Mouse (Mus musculus) intestine, postnatal 0 days (tissue): ENCODE measurements around the gene Mia. TPM values are rescaled to one million over a fixed set of nuclear protein-coding genes. Genes with fewer than 3 reads are reported as not detected.

Source experiments
- ATAC-seq: fragments of 200-750 bp; cut with Nextera tagmentation; 2 replicates; pipeline ENCODE4 v1.8.0; 2017; ENCODE audit warnings: mild to moderate bottlenecking, moderate TSS enrichment, moderate library complexity
- H3K27ac ChIP-seq: fragments of 300-500 bp; sonication (generic); 2 replicates; pipeline ENCODE4 v1.5.1; 2014; ENCODE audit warnings: mild to moderate bottlenecking, low read depth, low read length, moderate library complexity
- H3K27me3 ChIP-seq: fragments of 300-500 bp; sonication (generic); replicated peaks from 2 replicates; pipeline ENCODE4 v1.6.1; 2014; ENCODE audit warnings: low read length, mixed read lengths; ENCODE audit not compliant: control insufficient read depth, insufficient read depth
- H3K36me3 ChIP-seq: fragments of 300-500 bp; sonication (generic); 2 replicates; pipeline ENCODE4 v1.6.1; 2014; ENCODE audit warnings: mild to moderate bottlenecking, moderate library complexity; ENCODE audit not compliant: control insufficient read depth, insufficient read depth
- H3K4me1 ChIP-seq: fragments of 300-500 bp; sonication (generic); replicated peaks from 2 replicates; pipeline ENCODE4 v1.6.1; 2014; ENCODE audit warnings: antibody characterized with exemption, low read length, mixed read lengths; ENCODE audit not compliant: control insufficient read depth, insufficient read depth
- H3K4me2 ChIP-seq: fragments of 300-500 bp; sonication (generic); replicated peaks from 2 replicates; pipeline ENCODE4 v1.6.1; 2014; ENCODE audit warnings: low read depth, mild to moderate bottlenecking, moderate library complexity
- H3K4me3 ChIP-seq: fragments of 300-500 bp; sonication (generic); 2 replicates; pipeline ENCODE4 v1.5.1; 2014; ENCODE audit warnings: low read depth, low read length
- H3K9ac ChIP-seq: fragments of 300-500 bp; sonication (generic); 2 replicates; pipeline ENCODE4 v1.6.1; 2014; ENCODE audit warnings: mild to moderate bottlenecking, low read depth, low read length
- H3K9me3 ChIP-seq: fragments of 300-500 bp; sonication (generic); 2 replicates; pipeline ENCODE4 v1.6.1; 2016; ENCODE audit warnings: mixed run types; ENCODE audit not compliant: control insufficient read depth
- CTCF ChIP-seq: sonication (generic); IDR thresholded peaks from 2 replicates; pipeline ENCODE4 v1.5.1; 2016; ENCODE audit warnings: low read depth, mild to moderate bottlenecking, control low read depth, antibody characterized with exemption, moderate library complexity
- WGBS: fragments of 180-500 bp; shearing (Covaris S2); extraction: QIAGEN DNeasy Blood & Tissue Kit; methylation state at CpG from one replicate; pipeline ENCODE4 v1.1.7; 2014; 5-methylcytosine and 5-hydroxymethylcytosine counted together
- polyA plus RNA-seq: library from polyadenylated mRNA; unstranded; fragments of >200 nt; fragmentation: Nextera tagmentation; extraction: Ambion mirVana; gene quantifications from 2 replicates; pipeline ENCODE4 v1.2.1, GENCODE M21; 2015

Mia gene
- polyA plus RNA-seq, 1 experiment from 2014 or later = not detected

- peak overlapping the region; percentile 66 for H3K4me2 ChIP-seq
- H3K36me3 ChIP-seq = peaks cover 10% of the 10 kb centered on the region; the same call in 1 of the 2 replicates
- 44% methylated on average over 16 of the region's 16 CpGs for WGBS
- no peaks in the 10 kb centered on the region for H3K4me1 ChIP-seq
- no peak for TF ChIP-seq CTCF
- peak overlapping the region; percentile 81 for H3K4me3 ChIP-seq
- ATAC-seq = no peak
- H3K9ac ChIP-seq = no peak overlapping the region; the same call in 1 of the 2 replicates
- no peak overlapping the region for H3K27ac ChIP-seq
- no peaks in the 10 kb centered on the region for H3K9me3 ChIP-seq
- H3K27me3 ChIP-seq = no peaks in the 10 kb centered on the region
Observed at GRCm38 (mm10) chr7:27179217-27179918, 1.6 kb downstream of the Mia start.

- Histone ChIP-seq H3K4me1 (no peaks in the 10 kb centered on the region), H3K27me3 (no peaks in the 10 kb centered on the region), H3K4me2 (peak within 1 kb of the TSS; percentile 66), H3K9ac (peak within 1 kb of the TSS; percentile 65), H3K9me3 (no peaks in the 10 kb centered on the region), H3K36me3 (peaks cover 17% of the 10 kb centered on the region; the same call in 1 of the 2 replicates), H3K4me3 (peak within 1 kb of the TSS; percentile 81), H3K27ac (peak within 1 kb of the TSS; percentile 95)
- peak; percentile 98 for ATAC-seq
- peak; percentile 80 for TF ChIP-seq CTCF
- WGBS = under 1% methylated on average over 53 of the region's 53 CpGs
Observed at GRCm38 (mm10) chr7:27178324-27179216, 2.4 kb downstream of the Mia start, which contains the start of gene Rab4b. Gene Rab4b (minus strand): TSS chr7:27178896.

- peak; percentile 3 for ATAC-seq
- no peak for TF ChIP-seq CTCF
- WGBS = 20% methylated on average over 4 of the region's 4 CpGs
Observed at GRCm38 (mm10) chr7:27177942-27178323, 3.0 kb downstream of the Mia start.

GRCm38 (mm10) chr7:27174896-27175295 is 6.1 kb downstream of the Mia start:
- Histone ChIP-seq H3K4me1 (no peaks in the 10 kb centered on the region), H3K27me3 (no peaks in the 10 kb centered on the region), H3K4me3 (no peak overlapping the region), H3K4me2 (no peak overlapping the region), H3K27ac (no peak overlapping the region), H3K9ac (no peak overlapping the region), H3K36me3 (peaks cover 44% of the 10 kb centered on the region), H3K9me3 (no peaks in the 10 kb centered on the region)
- no peak for ATAC-seq
- no peak for TF ChIP-seq CTCF
- WGBS = 96% methylated on average over 7 of the region's 7 CpGs

More at GRCm38 (mm10) chr7:27177942-27178323, 3.0 kb downstream of the Mia start:
- H3K27me3 ChIP-seq = no peaks in the 10 kb centered on the region
- H3K4me3 ChIP-seq = peak overlapping the region; percentile 81
- no peaks in the 10 kb centered on the region for H3K9me3 ChIP-seq
- peak overlapping the region; percentile 95; the same call in 1 of the 2 replicates for H3K27ac ChIP-seq
- no peaks in the 10 kb centered on the region for H3K4me1 ChIP-seq
- H3K36me3 ChIP-seq = peaks cover 22% of the 10 kb centered on the region
- H3K9ac ChIP-seq = peak overlapping the region; percentile 65; the same call in 1 of the 2 replicates
- peak overlapping the region; percentile 66 for H3K4me2 ChIP-seq

GRCm38 (mm10) chr7:27174496-27174895 is 6.5 kb downstream of the Mia start:
- Histone ChIP-seq H3K4me2 (no peak overlapping the region), H3K9me3 (no peaks in the 10 kb centered on the region), H3K9ac (no peak overlapping the region), H3K27ac (no peak overlapping the region), H3K4me1 (no peaks in the 10 kb centered on the region), H3K36me3 (peaks cover 44% of the 10 kb centered on the region), H3K27me3 (no peaks in the 10 kb centered on the region), H3K4me3 (no peak overlapping the region)
- ATAC-seq = no peak
- TF ChIP-seq CTCF = no peak
- 96% methylated on average over 15 of the region's 15 CpGs for WGBS

GRCm38 (mm10) chr7:27170981-27171380 is 10.0 kb downstream of the Mia start:
- H3K36me3 ChIP-seq = peaks cover 44% of the 10 kb centered on the region
- no peak overlapping the region for H3K4me3 ChIP-seq
- no peak overlapping the region for H3K27ac ChIP-seq
- no peaks in the 10 kb centered on the region for H3K9me3 ChIP-seq
- no peaks in the 10 kb centered on the region for H3K27me3 ChIP-seq
- H3K4me2 ChIP-seq = no peak overlapping the region
- no peak for ATAC-seq
- no peaks in the 10 kb centered on the region; the same call in 1 of the 2 replicates for H3K4me1 ChIP-seq
- 93% methylated on average over 3 of the region's 3 CpGs for WGBS
- no peak for TF ChIP-seq CTCF
- H3K9ac ChIP-seq = no peak overlapping the region
